Mouse (Mus musculus): ENCODE data around the gene Scube2. TPM values are rescaled to one million over a fixed set of nuclear protein-coding genes. Genes with fewer than 3 reads are reported as not detected.

Gene Scube2
- polyA plus RNA-seq, 1 experiment, result 0.22 TPM

DNA sequence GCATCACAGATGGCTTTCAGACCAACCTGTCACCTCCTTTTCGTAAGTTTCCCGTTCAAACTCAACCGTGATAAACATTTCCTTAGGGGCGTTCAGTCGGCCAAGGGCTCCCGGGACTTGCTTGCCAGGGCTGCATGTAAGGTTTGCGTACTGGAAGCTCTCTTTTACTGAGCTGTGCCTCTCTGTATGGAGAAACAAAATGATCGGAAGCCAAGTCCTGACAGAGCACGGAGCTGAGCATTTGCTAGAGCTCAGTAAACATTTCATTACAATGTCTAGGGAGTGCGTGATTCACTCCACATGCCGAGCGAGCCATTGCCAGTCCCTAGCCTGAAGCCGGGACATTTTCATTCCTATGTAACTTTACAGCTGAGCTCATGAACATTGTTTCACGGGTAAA is 40.2 kb downstream of the Scube2 start:
- Histone ChIP-seq H3K27me3 (ENCODE audit: control insufficient read depth, insufficient read depth, low read length, poor library complexity, severe bottlenecking) (no peaks in the 10 kb centered on the region), H3K36me3 (ENCODE audit: control insufficient read depth, insufficient read depth, low read length, poor library complexity, severe bottlenecking) (no peaks in the 10 kb centered on the region), H3K4me1 (ENCODE audit: control insufficient read depth, insufficient read depth, low read length) (no peaks in the 10 kb centered on the region), H3K9ac (ENCODE audit: low read depth, poor library complexity, severe bottlenecking) (no peak overlapping the region), H3K4me3 (ENCODE audit: low read depth, low read length) (no peak overlapping the region), H3K9me3 (replicated peaks; ENCODE audit: control insufficient read depth, insufficient read depth, low read length, poor library complexity, severe bottlenecking) (no peaks in the 10 kb centered on the region), H3K27ac (ENCODE audit: insufficient read depth, low read length) (no peak overlapping the region)
- TF ChIP-seq EP300 (IDR thresholded peaks at IDR 0.05; ENCODE audit: insufficient read depth, low read depth, low read length) (no peak), POLR2A (IDR thresholded peaks at IDR 0.05; ENCODE audit: insufficient read depth, low read length) (no peak), CTCF (IDR thresholded peaks at IDR 0.05; ENCODE audit: low read depth, low read length) (no peak)

- H3K9me3 ChIP-seq (replicated peaks; ENCODE audit: control insufficient read depth, insufficient read depth, low read length, poor library complexity, severe bottlenecking), result no peaks in the 10 kb centered on the region
- H3K4me1 ChIP-seq (ENCODE audit: control insufficient read depth, insufficient read depth, low read length), result no peaks in the 10 kb centered on the region
- H3K27me3 ChIP-seq (ENCODE audit: control insufficient read depth, insufficient read depth, low read length, poor library complexity, severe bottlenecking), result no peaks in the 10 kb centered on the region
- TF ChIP-seq CTCF (IDR thresholded peaks at IDR 0.05; ENCODE audit: low read depth, low read length), result no peak
- TF ChIP-seq POLR2A (IDR thresholded peaks at IDR 0.05; ENCODE audit: insufficient read depth, low read length), result no peak
- TF ChIP-seq EP300 (IDR thresholded peaks at IDR 0.05; ENCODE audit: insufficient read depth, low read depth, low read length), result no peak
- H3K36me3 ChIP-seq (ENCODE audit: control insufficient read depth, insufficient read depth, low read length, poor library complexity, severe bottlenecking), result no peaks in the 10 kb centered on the region
- H3K9ac ChIP-seq (ENCODE audit: low read depth, poor library complexity, severe bottlenecking), result no peak overlapping the region
- H3K4me3 ChIP-seq (ENCODE audit: low read depth, low read length), result no peak overlapping the region
- H3K27ac ChIP-seq (ENCODE audit: insufficient read depth, low read length), result no peak overlapping the region
Observed at GRCm38 (mm10) chr7:109818600-109818999, 46.9 kb downstream of the Scube2 start.

DNA sequence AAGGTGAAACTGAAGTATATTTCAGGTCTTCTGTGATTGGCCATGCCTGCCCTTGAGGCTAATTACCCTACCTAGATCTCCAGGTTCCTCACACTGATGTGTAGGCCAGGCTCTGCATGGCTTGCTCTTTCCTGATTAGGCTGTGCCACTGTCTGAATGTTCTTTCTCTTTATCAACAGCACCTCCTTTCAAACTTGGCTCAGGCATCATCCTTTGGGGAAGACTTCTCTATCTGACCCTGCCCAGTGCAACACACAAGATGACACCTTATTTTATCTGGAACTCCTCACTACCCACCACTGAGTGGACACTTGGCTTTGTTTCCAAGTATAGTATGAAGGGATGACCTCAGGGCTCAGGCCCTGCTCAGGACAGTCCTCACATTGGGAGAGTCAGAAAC is 47.5 kb downstream of the Scube2 start:
- TF ChIP-seq EP300 (IDR thresholded peaks at IDR 0.05; ENCODE audit: insufficient read depth, low read depth, low read length), result no peak
- TF ChIP-seq POLR2A (IDR thresholded peaks at IDR 0.05; ENCODE audit: insufficient read depth, low read length), result no peak
- TF ChIP-seq CTCF (IDR thresholded peaks at IDR 0.05; ENCODE audit: low read depth, low read length), result no peak
- Histone ChIP-seq H3K27ac (ENCODE audit: insufficient read depth, low read length) (no peak overlapping the region), H3K27me3 (ENCODE audit: control insufficient read depth, insufficient read depth, low read length, poor library complexity, severe bottlenecking) (no peaks in the 10 kb centered on the region), H3K9me3 (replicated peaks; ENCODE audit: control insufficient read depth, insufficient read depth, low read length, poor library complexity, severe bottlenecking) (no peaks in the 10 kb centered on the region), H3K4me1 (ENCODE audit: control insufficient read depth, insufficient read depth, low read length) (no peaks in the 10 kb centered on the region), H3K9ac (ENCODE audit: low read depth, poor library complexity, severe bottlenecking) (no peak overlapping the region), H3K4me3 (ENCODE audit: low read depth, low read length) (no peak overlapping the region), H3K36me3 (ENCODE audit: control insufficient read depth, insufficient read depth, low read length, poor library complexity, severe bottlenecking) (no peaks in the 10 kb centered on the region)

DNA sequence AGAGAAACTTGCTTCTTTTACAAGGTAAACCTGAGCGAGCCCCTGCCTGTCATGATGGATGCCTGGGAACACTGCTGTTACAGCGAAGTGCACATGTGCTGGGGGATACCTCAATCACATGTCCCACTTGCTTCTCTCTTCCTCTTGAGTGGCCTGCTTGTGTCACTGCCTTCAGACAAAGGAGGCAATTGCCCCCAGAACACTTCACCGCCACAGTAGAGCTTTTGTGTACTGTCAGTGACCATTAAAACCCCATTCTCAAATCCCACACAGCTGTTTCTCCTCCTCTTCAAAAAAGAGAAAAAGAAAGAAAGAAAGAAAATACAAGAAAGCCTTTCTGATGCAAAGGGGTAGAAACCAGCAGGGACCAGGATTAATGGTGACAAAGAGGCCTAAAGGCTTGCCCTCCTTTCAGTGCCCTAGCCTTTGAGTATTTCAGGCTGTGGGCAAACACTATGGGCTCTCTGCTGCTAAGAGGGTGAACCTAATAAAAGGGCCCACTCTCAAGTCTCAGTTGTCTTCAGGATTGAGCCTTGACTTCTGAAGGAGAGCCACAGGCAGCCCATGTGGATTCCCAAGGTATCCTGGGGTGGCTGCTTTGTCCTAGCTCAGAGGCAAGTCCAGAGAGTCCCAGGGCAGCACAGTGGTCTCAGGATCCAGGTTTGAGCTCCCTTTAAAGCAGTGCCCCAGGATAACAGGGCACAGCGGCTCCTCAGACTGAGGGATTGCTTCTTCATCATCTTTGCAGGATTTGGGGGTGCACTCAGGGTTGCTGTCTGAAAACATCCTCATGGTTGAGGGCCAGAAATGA is 51.9 kb downstream of the Scube2 start:
- TF ChIP-seq POLR2A (IDR thresholded peaks at IDR 0.05; ENCODE audit: insufficient read depth, low read length) (no peak), EP300 (IDR thresholded peaks at IDR 0.05; ENCODE audit: insufficient read depth, low read depth, low read length) (no peak), CTCF (IDR thresholded peaks at IDR 0.05; ENCODE audit: low read depth, low read length) (no peak)
- H3K36me3 ChIP-seq (ENCODE audit: control insufficient read depth, insufficient read depth, low read length, poor library complexity, severe bottlenecking), result no peaks in the 10 kb centered on the region
- H3K27me3 ChIP-seq (ENCODE audit: control insufficient read depth, insufficient read depth, low read length, poor library complexity, severe bottlenecking), result no peaks in the 10 kb centered on the region
- no peak overlapping the region for H3K9ac ChIP-seq (ENCODE audit: low read depth, poor library complexity, severe bottlenecking)
- H3K27ac ChIP-seq (ENCODE audit: insufficient read depth, low read length), result no peak overlapping the region
- no peak overlapping the region for H3K4me3 ChIP-seq (ENCODE audit: low read depth, low read length)
- no peaks in the 10 kb centered on the region for H3K9me3 ChIP-seq (replicated peaks; ENCODE audit: control insufficient read depth, insufficient read depth, low read length, poor library complexity, severe bottlenecking)
- H3K4me1 ChIP-seq (ENCODE audit: control insufficient read depth, insufficient read depth, low read length), result no peaks in the 10 kb centered on the region

DNA sequence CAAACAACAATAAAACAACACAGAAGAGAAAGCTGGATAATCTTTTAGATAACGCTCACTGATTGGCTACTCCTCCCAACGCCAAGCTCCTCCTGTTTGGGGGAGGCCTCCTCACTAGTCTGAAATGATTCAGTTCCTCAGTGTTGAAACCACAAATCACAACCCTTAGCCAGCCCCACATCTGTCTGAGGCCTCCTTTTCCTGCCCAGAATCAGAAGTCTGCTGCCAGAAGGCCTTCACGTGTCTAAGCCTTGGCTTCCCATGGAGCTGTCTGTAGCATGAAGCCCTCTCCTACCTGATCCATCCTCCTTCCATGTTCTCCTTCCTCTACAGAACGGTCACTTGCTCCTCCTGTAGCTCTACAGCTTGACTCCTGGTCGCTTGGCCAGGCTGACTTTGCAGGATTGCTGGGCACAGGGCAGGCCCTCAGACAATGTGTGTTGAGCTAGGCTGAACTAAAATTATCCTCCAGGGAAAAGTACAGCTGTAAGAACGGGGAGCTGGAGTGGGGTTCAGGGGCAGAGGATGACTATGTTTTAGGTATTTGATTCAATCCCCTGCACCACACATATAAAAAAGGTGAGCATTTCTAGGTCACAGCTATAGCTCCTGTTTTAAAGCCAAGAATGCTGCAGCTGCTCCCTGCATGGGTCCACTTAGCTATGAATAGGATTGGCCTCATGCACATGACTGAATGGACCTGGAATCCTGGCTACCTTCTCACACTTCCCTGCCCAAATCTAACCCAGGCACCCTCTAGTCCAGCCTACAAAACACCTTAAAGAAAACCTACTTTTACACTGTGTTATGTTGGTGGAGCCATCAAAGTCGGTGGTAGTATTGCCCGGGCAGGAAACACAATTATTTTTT is 57.6 kb downstream of the Scube2 start:
- no peaks in the 10 kb centered on the region for H3K9me3 ChIP-seq (replicated peaks; ENCODE audit: control insufficient read depth, insufficient read depth, low read length, poor library complexity, severe bottlenecking)
- H3K9ac ChIP-seq (ENCODE audit: low read depth, poor library complexity, severe bottlenecking), result no peak overlapping the region
- no peaks in the 10 kb centered on the region for H3K27me3 ChIP-seq (ENCODE audit: control insufficient read depth, insufficient read depth, low read length, poor library complexity, severe bottlenecking)
- no peak overlapping the region for H3K27ac ChIP-seq (ENCODE audit: insufficient read depth, low read length)
- no peaks in the 10 kb centered on the region for H3K36me3 ChIP-seq (ENCODE audit: control insufficient read depth, insufficient read depth, low read length, poor library complexity, severe bottlenecking)
- H3K4me1 ChIP-seq (ENCODE audit: control insufficient read depth, insufficient read depth, low read length), result no peaks in the 10 kb centered on the region
- H3K4me3 ChIP-seq (ENCODE audit: low read depth, low read length), result no peak overlapping the region
- TF ChIP-seq EP300 (IDR thresholded peaks at IDR 0.05; ENCODE audit: insufficient read depth, low read depth, low read length) (no peak), CTCF (IDR thresholded peaks at IDR 0.05; ENCODE audit: low read depth, low read length) (no peak), POLR2A (IDR thresholded peaks at IDR 0.05; ENCODE audit: insufficient read depth, low read length) (no peak)

GRCm38 (mm10) chr7:109804843-109805242 is 60.6 kb downstream of the Scube2 start:
- Histone ChIP-seq H3K27ac (ENCODE audit: insufficient read depth, low read length) (no peak overlapping the region), H3K4me1 (ENCODE audit: control insufficient read depth, insufficient read depth, low read length) (no peaks in the 10 kb centered on the region), H3K9me3 (replicated peaks; ENCODE audit: control insufficient read depth, insufficient read depth, low read length, poor library complexity, severe bottlenecking) (no peaks in the 10 kb centered on the region), H3K27me3 (ENCODE audit: control insufficient read depth, insufficient read depth, low read length, poor library complexity, severe bottlenecking) (no peaks in the 10 kb centered on the region), H3K4me3 (ENCODE audit: low read depth, low read length) (no peak overlapping the region), H3K9ac (ENCODE audit: low read depth, poor library complexity, severe bottlenecking) (no peak overlapping the region), H3K36me3 (ENCODE audit: control insufficient read depth, insufficient read depth, low read length, poor library complexity, severe bottlenecking) (no peaks in the 10 kb centered on the region)
- no peak for TF ChIP-seq POLR2A (IDR thresholded peaks at IDR 0.05; ENCODE audit: insufficient read depth, low read length)
- TF ChIP-seq CTCF (IDR thresholded peaks at IDR 0.05; ENCODE audit: low read depth, low read length), result peak; percentile 37
- TF ChIP-seq EP300 (IDR thresholded peaks at IDR 0.05; ENCODE audit: insufficient read depth, low read depth, low read length), result no peak

Measured in ES-Bruce4 (cell line).